Mouse (Mus musculus) stomach, postnatal 0 days (tissue): ENCODE measurements around the gene Tbc1d4.

Experiments
- CTCF ChIP-seq: IDR thresholded peaks from 2 replicates; pipeline ENCODE4 v1.5.1; 2016; ENCODE audit warnings: antibody characterized with exemption, low read depth, mild to moderate bottlenecking, moderate library complexity
- EP300 ChIP-seq: optimal IDR thresholded peaks from 2 replicates; pipeline ENCODE3; 2016; ENCODE audit warnings: antibody characterized with exemption

DNA sequence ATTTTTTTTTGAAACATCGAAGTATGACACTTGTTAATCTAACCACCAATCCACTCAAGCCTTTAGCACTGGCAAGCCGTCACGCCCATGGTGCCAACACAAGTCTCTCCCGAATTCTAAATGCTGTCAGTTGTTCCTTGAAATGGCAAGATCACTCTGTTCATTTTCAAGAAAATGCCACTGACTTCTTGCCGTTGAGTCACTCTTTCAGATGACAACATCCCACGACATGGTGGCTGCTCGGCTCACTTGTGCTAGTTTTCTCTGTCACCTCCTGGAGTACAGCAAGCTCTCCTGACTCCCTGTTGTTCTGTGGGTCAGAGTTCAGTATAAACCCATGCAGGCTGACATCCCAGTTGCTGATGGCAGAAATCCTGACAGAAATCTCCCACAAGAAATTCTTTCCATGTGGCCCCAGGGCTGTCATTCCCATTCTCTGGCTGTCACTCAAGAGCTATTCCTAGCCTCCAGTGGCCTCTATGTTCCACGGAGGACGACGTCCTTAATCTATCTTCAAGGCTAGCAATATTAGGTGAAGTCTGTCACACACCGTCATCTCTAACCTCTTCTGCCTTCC lies 81.5 kb downstream of the Tbc1d4 start:
- no peak for TF ChIP-seq CTCF
- no peak for TF ChIP-seq EP300
